Mouse (Mus musculus) embryonic facial prominence, embryonic 13.5 days (tissue): Measurements from ENCODE around the gene Ctns. TPM values are rescaled to one million over a fixed set of nuclear protein-coding genes. Genes with fewer than 3 reads are reported as not detected.

Source experiments
- ATAC-seq: fragments of 200-750 bp; cut with Nextera tagmentation; 2 replicates; pipeline ENCODE4 v1.8.0; 2017; ENCODE audit warnings: low read depth; ENCODE audit not compliant: insufficient number of reproducible peaks, insufficient read depth, low FRiP score, low TSS enrichment
- H3K27ac ChIP-seq: fragments of 300-500 bp; sonication (generic); 2 replicates; pipeline ENCODE4 v1.5.1; 2015; ENCODE audit warnings: moderate library complexity, mild to moderate bottlenecking, inconsistent platforms
- H3K27me3 ChIP-seq: fragments of 300-500 bp; sonication (generic); 2 replicates; pipeline ENCODE4 v1.6.1; 2015; ENCODE audit warnings: mild to moderate bottlenecking, inconsistent platforms
- H3K36me3 ChIP-seq: fragments of 300-500 bp; sonication (generic); 2 replicates; pipeline ENCODE4 v1.6.1; 2015; ENCODE audit warnings: mild to moderate bottlenecking, inconsistent platforms
- H3K4me1 ChIP-seq: fragments of 300-500 bp; sonication (generic); 2 replicates; pipeline ENCODE4 v1.6.1; 2015; ENCODE audit warnings: inconsistent platforms
- H3K4me2 ChIP-seq: fragments of 300-500 bp; sonication (generic); 2 replicates; pipeline ENCODE4 v1.6.1; 2015; ENCODE audit warnings: moderate library complexity, mild to moderate bottlenecking, inconsistent platforms
- H3K4me3 ChIP-seq: fragments of 300-500 bp; sonication (generic); 2 replicates; pipeline ENCODE4 v1.5.1; 2015; ENCODE audit warnings: mild to moderate bottlenecking, inconsistent platforms
- H3K9ac ChIP-seq: fragments of 300-500 bp; sonication (generic); 2 replicates; pipeline ENCODE4 v1.6.1; 2015; ENCODE audit warnings: mild to moderate bottlenecking, inconsistent platforms
- H3K9me3 ChIP-seq: fragments of 300-500 bp; sonication (generic); 2 replicates; pipeline ENCODE4 v1.6.1; 2016; ENCODE audit warnings: inconsistent platforms
- WGBS: fragments of 180-500 bp; shearing (Covaris S2); methylation state at CpG from one replicate; pipeline ENCODE4 v1.1.7; 2015; ENCODE audit warnings: mixed read lengths; 5-methylcytosine and 5-hydroxymethylcytosine counted together
- polyA plus RNA-seq: library from polyadenylated mRNA; unstranded; fragments of >200 nt; fragmentation: Nextera tagmentation; extraction: Ambion mirVana; gene quantifications from 2 replicates; pipeline ENCODE4 v1.2.1, GENCODE M21; 2015

Ctns gene
- polyA plus RNA-seq, 1 experiment from 2014 or later: 23.6 TPM

GRCm38 (mm10) chr11:73168071-73168470 lies 30.8 kb downstream of the Ctns start:
- H3K9me3 ChIP-seq: no peaks in the 10 kb centered on the region
- H3K27me3 ChIP-seq: no peaks in the 10 kb centered on the region
- H3K4me3 ChIP-seq: no peak overlapping the region
- no peak overlapping the region for H3K4me2 ChIP-seq
- peaks cover 10% of the 10 kb centered on the region; the same call in 1 of the 2 replicates for H3K4me1 ChIP-seq
- peaks cover 13% of the 10 kb centered on the region; the same call in 1 of the 2 replicates for H3K36me3 ChIP-seq
- 82% methylated on average over 8 of the region's 8 CpGs for WGBS
- H3K27ac ChIP-seq: no peak overlapping the region
- no peak overlapping the region for H3K9ac ChIP-seq
- no peak for ATAC-seq

GRCm38 (mm10) chr11:73162284-73162683 lies 36.6 kb downstream of the Ctns start:
- Histone ChIP-seq H3K27me3 (peaks cover 42% of the 10 kb centered on the region), H3K4me1 (peaks cover 11% of the 10 kb centered on the region)
- WGBS: 83% methylated on average over 5 of the region's 5 CpGs

GRCm38 (mm10) chr11:73161616-73162015 lies 37.2 kb downstream of the Ctns start:
- peaks cover 43% of the 10 kb centered on the region for H3K27me3 ChIP-seq
- H3K36me3 ChIP-seq: no peaks in the 10 kb centered on the region
- 90% methylated on average over 4 of the region's 4 CpGs for WGBS
- no peak overlapping the region for H3K4me3 ChIP-seq
- no peaks in the 10 kb centered on the region for H3K9me3 ChIP-seq
- ATAC-seq: no peak
- no peak overlapping the region for H3K27ac ChIP-seq
- peaks cover 11% of the 10 kb centered on the region for H3K4me1 ChIP-seq
- H3K4me2 ChIP-seq: no peak overlapping the region
- no peak overlapping the region for H3K9ac ChIP-seq

More at GRCm38 (mm10) chr11:73162284-73162683, 36.6 kb downstream of the Ctns start:
- Histone ChIP-seq H3K4me2 (no peak overlapping the region), H3K9me3 (no peaks in the 10 kb centered on the region), H3K27ac (no peak overlapping the region), H3K36me3 (no peaks in the 10 kb centered on the region), H3K9ac (no peak overlapping the region), H3K4me3 (no peak overlapping the region)
- no peak for ATAC-seq

DNA sequence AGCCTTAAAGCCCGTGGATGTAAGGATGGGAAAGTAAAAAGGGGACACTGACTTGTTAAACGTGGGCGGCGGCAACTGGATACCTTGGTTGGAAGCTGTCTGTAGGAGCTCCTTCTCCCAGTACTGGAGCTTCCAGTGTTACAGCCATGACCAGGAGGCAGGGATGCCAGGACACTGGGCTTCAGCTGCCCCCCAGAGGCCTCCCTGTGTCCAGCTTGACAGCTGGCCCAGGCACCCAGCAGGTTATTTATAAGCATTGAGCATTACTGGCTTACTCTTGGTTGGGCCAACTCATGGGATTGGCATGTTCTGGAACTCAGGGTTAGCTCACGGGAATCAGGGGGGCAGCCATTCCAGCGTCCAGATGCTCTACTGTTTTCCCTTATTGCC lies 38.0 kb downstream of the Ctns start:
- Histone ChIP-seq H3K27me3 (peaks cover 43% of the 10 kb centered on the region), H3K4me3 (peak overlapping the region; percentile 51), H3K27ac (no peak overlapping the region), H3K9ac (peak overlapping the region; percentile 69), H3K4me1 (peaks cover 11% of the 10 kb centered on the region), H3K9me3 (no peaks in the 10 kb centered on the region), H3K4me2 (peak overlapping the region; percentile 86), H3K36me3 (no peaks in the 10 kb centered on the region)
- 25% methylated on average over 6 of the region's 6 CpGs for WGBS
- no peak for ATAC-seq

GRCm38 (mm10) chr11:73159957-73160810 lies 38.7 kb downstream of the Ctns start, which contains the start of gene P2rx5:
P2rx5 (plus strand) TSS chr11:73160421.
- H3K9ac ChIP-seq: peak within 1 kb of the TSS; percentile 69
- peaks cover 13% of the 10 kb centered on the region for H3K4me1 ChIP-seq
- no peaks in the 10 kb centered on the region for H3K36me3 ChIP-seq
- no peaks in the 10 kb centered on the region for H3K9me3 ChIP-seq
- H3K4me2 ChIP-seq: peak within 1 kb of the TSS; percentile 86
- H3K27me3 ChIP-seq: peaks cover 43% of the 10 kb centered on the region
- H3K4me3 ChIP-seq: peak within 1 kb of the TSS; percentile 51
- no peak within 1 kb of the TSS for H3K27ac ChIP-seq
- ATAC-seq: no peak; the same call in 1 of the 2 replicates
- 1% methylated on average over 49 of the region's 49 CpGs for WGBS

DNA sequence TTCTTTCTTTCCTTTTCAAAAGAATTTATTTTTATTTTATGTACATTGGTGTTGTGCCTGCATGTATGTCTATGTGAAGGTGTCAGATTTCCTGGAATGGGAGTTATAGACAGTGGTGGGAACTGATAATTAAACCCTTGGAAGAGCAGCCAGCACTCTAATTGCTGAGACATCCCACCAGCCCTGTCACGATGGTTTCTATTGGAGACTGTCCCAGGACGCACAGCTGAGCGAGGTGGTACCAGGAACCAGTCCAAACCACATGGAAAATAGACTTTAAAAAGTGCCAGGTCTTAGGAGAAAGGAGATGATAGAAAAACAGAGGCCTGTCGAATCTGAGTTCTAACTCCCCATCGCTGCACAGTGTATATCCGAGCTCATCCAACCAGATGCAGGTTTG lies 43.8 kb downstream of the Ctns start:
- Histone ChIP-seq H3K4me3 (no peak overlapping the region), H3K4me1 (peaks cover 8% of the 10 kb centered on the region), H3K9ac (no peak overlapping the region), H3K9me3 (no peaks in the 10 kb centered on the region), H3K27me3 (peaks cover 25% of the 10 kb centered on the region), H3K27ac (no peak overlapping the region), H3K36me3 (no peaks in the 10 kb centered on the region), H3K4me2 (no peak overlapping the region)
- WGBS: 65% methylated on average over 6 of the region's 6 CpGs
- ATAC-seq: no peak

DNA sequence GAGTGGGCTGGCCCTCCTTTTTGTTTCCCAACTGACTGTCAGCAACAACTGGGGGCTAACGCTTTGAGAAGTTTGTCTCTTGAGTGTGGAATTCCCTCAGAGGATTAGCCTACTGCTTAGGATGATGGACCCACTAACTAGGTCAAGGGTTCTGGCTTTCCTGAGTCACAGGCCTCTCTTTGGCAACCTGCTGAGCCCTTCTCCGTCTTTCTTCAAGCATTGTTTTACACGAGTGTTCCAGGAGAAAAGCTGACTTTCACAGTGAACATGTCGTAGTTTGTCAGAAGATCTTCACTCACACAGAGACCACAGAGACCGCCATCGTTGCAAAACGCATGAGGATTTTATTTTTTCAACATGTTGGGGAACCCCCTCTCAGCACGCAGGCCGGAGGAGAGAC lies 50.6 kb downstream of the Ctns start:
- no peaks in the 10 kb centered on the region for H3K27me3 ChIP-seq
- WGBS: 82% methylated on average over 9 of the region's 9 CpGs
- H3K27ac ChIP-seq: no peak overlapping the region
- no peaks in the 10 kb centered on the region for H3K9me3 ChIP-seq
- H3K4me1 ChIP-seq: no peaks in the 10 kb centered on the region
- no peaks in the 10 kb centered on the region for H3K36me3 ChIP-seq
- no peak overlapping the region for H3K4me3 ChIP-seq
- ATAC-seq: no peak
- H3K9ac ChIP-seq: no peak overlapping the region
- no peak overlapping the region for H3K4me2 ChIP-seq

DNA sequence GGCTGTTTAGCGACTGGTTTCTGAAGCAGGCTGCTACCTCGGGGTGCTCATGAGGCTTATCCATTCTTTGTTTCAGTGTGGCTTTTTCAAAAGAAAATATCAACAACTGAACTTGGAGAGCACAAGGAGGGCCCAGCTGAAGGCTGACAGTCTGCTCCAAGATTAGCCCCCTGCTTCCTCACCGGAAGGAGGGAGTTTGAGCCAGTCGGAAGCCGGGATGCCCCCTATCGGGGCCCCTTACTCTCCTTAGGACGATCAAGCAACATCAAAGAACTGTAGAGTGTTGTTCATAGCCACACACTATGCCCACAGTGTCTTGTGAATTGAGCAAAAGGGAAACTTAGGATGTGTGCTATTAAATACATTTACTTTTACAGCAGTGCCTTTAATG lies 51.9 kb downstream of the Ctns start:
- Histone ChIP-seq H3K4me2 (no peak overlapping the region), H3K9ac (no peak overlapping the region), H3K4me1 (no peaks in the 10 kb centered on the region), H3K27me3 (no peaks in the 10 kb centered on the region), H3K27ac (no peak overlapping the region), H3K4me3 (no peak overlapping the region), H3K36me3 (no peaks in the 10 kb centered on the region), H3K9me3 (no peaks in the 10 kb centered on the region)
- ATAC-seq: no peak
- WGBS: 61% methylated on average over 7 of the region's 7 CpGs

- H3K9me3 ChIP-seq: no peaks in the 10 kb centered on the region
- no peaks in the 10 kb centered on the region for H3K4me1 ChIP-seq
- H3K27me3 ChIP-seq: no peaks in the 10 kb centered on the region
- WGBS: 57% methylated on average over 11 of the region's 11 CpGs
- H3K36me3 ChIP-seq: no peaks in the 10 kb centered on the region
- no peak overlapping the region for H3K27ac ChIP-seq
- no peak for ATAC-seq
- no peak overlapping the region for H3K4me3 ChIP-seq
- no peak overlapping the region for H3K4me2 ChIP-seq
- no peak overlapping the region for H3K9ac ChIP-seq
Measured at GRCm38 (mm10) chr11:73146026-73146974, 52.5 kb downstream of the Ctns start.

DNA sequence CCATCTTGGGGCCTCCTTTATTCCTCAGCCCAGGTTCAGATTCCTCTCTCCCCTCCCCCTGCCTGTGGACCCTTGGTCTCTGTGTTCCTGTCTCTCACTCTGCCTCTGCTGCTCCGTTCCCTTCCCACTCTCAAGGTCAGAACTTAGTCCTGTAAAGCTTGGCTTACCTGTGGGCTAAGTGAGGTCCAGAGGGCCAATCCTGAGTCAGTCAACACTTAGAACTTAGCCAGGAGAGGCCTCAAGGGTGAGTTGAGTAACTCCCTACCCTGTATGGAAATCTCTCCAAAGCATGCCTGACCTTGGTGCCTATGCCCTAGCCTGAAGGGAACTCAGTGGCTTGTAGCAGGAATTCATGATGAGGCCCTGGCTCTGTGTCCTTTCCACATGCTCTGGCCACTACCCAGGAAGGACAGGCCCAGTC lies 54.6 kb downstream of the Ctns start:
- no peak for ATAC-seq
- Histone ChIP-seq H3K4me3 (no peak overlapping the region), H3K27ac (no peak overlapping the region), H3K4me1 (no peaks in the 10 kb centered on the region), H3K4me2 (no peak overlapping the region), H3K9me3 (no peaks in the 10 kb centered on the region), H3K36me3 (no peaks in the 10 kb centered on the region), H3K9ac (no peak overlapping the region; the same call in 1 of the 2 replicates), H3K27me3 (no peaks in the 10 kb centered on the region)
- WGBS: 69% methylated on average over 1 of the region's 1 CpGs

DNA sequence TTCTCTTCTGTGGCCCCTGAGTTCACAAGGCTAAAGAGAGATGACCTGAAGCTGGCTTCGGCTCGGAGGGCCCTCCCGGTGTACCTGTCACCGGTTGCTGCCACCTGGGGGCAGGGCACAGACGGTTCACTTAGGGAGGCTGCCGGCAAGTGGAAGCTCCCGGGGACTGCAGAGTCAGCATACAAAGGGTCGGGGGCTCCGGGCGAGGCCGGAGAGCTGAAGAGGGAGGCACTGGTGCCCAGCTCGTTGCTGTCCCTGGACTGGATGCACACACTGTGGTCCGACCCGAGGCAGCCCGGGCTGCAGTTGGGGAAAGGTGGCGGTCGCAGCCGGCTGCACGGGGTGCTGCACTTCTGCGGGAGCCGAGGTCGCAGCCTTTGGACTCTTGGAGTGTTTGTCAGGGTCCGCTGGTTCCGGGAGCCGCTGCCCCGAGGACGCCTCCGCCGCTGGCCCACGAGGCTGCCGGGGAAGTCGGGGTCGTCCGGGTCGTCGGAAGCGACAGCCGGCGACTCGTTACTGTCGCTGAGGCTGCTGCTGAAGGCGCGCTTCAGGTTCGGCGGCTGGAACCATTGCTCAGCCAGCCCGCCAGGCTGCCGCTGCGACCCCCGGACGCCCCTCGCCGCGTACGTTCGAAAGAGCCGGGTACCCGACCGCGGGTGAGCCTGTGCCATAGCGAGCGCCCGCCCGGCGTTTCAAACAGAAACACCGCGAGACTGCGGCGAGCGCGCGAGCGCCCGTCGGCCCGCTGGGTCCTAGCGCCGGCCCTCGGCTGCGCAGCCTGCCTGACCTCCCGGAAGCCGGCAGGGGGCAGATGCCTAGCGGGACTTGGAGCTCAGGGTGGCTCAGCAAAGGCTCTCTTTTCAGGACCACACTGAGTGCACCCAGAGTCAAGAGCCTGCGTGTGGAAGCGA lies 61.0 kb downstream of the Ctns start, which contains the start of gene Haspin:
Haspin (minus strand) TSS at position 704 of the 911 bp plus-strand sequence.
- under 1% methylated on average over 84 of the region's 84 CpGs for WGBS
- Histone ChIP-seq H3K36me3 (peaks cover 24% of the 10 kb centered on the region), H3K27me3 (no peaks in the 10 kb centered on the region), H3K4me2 (peak within 1 kb of the TSS; percentile 87), H3K9me3 (no peaks in the 10 kb centered on the region), H3K9ac (peak within 1 kb of the TSS; percentile 88), H3K4me3 (peak within 1 kb of the TSS; percentile 89), H3K4me1 (peaks cover 33% of the 10 kb centered on the region), H3K27ac (no peak within 1 kb of the TSS)
- ATAC-seq: peak; percentile 89
